Mouse (Mus musculus) heart, postnatal 25 days (tissue): ENCODE results near the gene 2310011J03Rik. TPM values are rescaled to one million over a fixed set of nuclear protein-coding genes. Genes with fewer than 3 reads are reported as not detected.

Experiments used
- DNase-seq: peaks from one replicate; pipeline ENCODE4 v3.0.0; 2022; ENCODE audit warnings: low spot score
- intact Hi-C: fragments of 180-260 bp; cut with DNase I; formaldehyde crosslinking; loops from one replicate; pipeline ENCODE4 v1.15.1; 2025
- total RNA-seq, 2 experiments: library from RNA; stranded (reverse); gene quantifications; 2 replicates each; pipeline ENCODE4 v1.2.3; 2021

2310011J03Rik gene
- total RNA-seq, 2 experiments from 2014 or later, result 11.4 to 13.8 TPM

GRCm38 (mm10) chr10:80342749-80343424 is 22.6 kb upstream of the 2310011J03Rik start:
- intact Hi-C loops, result no loop called here
- DNase-seq, result no peak

- no peak for DNase-seq
- intact Hi-C loops, result no loop called here
Observed at GRCm38 (mm10) chr10:80342305-80342748, 22.0 kb upstream of the 2310011J03Rik start.

GRCm38 (mm10) chr10:80341491-80342304 is 21.4 kb upstream of the 2310011J03Rik start:
- DNase-seq, result no peak
- intact Hi-C loops, result loop anchor here (2.0 kb wide), 1 partner anchor 33 kb away; no protein-coding TSS in a partner anchor

- DNase-seq, result no peak
- intact Hi-C loops, result loop anchor here (2.0 kb wide), 1 partner anchor 34 kb away; no protein-coding TSS in a partner anchor
Observed at GRCm38 (mm10) chr10:80341026-80341425, 20.7 kb upstream of the 2310011J03Rik start.

GRCm38 (mm10) chr10:80339941-80340750 is 19.8 kb upstream of the 2310011J03Rik start:
- intact Hi-C loops, result loop anchor here (2.0 kb wide), 1 partner anchor 35 kb away; no protein-coding TSS in a partner anchor
- peak; percentile 61 for DNase-seq

- no peak for DNase-seq
- intact Hi-C loops, result no loop called here
Observed at GRCm38 (mm10) chr10:80336263-80336662, 15.9 kb upstream of the 2310011J03Rik start.

GRCm38 (mm10) chr10:80332525-80332989 is 12.2 kb upstream of the 2310011J03Rik start:
- no peak for DNase-seq
- intact Hi-C loops, result no loop called here

GRCm38 (mm10) chr10:80331636-80332524 is 11.5 kb upstream of the 2310011J03Rik start:
- intact Hi-C loops, result no loop called here
- no peak for DNase-seq

- intact Hi-C loops, result no loop called here
- DNase-seq, result no peak
Observed at GRCm38 (mm10) chr10:80330888-80331287, 10.6 kb upstream of the 2310011J03Rik start.

GRCm38 (mm10) chr10:80330084-80330483 is 9.7 kb upstream of the 2310011J03Rik start:
- intact Hi-C loops, result no loop called here
- no peak for DNase-seq

- intact Hi-C loops, result no loop called here
- DNase-seq, result peak; percentile 91
Observed at GRCm38 (mm10) chr10:80329273-80330081, 9.1 kb upstream of the 2310011J03Rik start, which contains the start of the genes Pcsk4 and Reep6. Gene Pcsk4, minus strand, starts transcription at chr10:80329498. Gene Reep6, plus strand, starts transcription at chr10:80329953.

- intact Hi-C loops, result no loop called here
- no peak for DNase-seq
Observed at GRCm38 (mm10) chr10:80325045-80325444, 4.7 kb upstream of the 2310011J03Rik start.

GRCm38 (mm10) chr10:80324120-80325037 is 4.0 kb upstream of the 2310011J03Rik start:
- intact Hi-C loops, result no loop called here
- no peak for DNase-seq

- intact Hi-C loops, result no loop called here
Observed at GRCm38 (mm10) chr10:80323261-80324119, 3.2 kb upstream of the 2310011J03Rik start.

GRCm38 (mm10) chr10:80322811-80323211 is 2.5 kb upstream of the 2310011J03Rik start:
- no peak for DNase-seq
- intact Hi-C loops, result no loop called here

More at GRCm38 (mm10) chr10:80323261-80324119, 3.2 kb upstream of the 2310011J03Rik start:
- DNase-seq, result peak; percentile 48
